Mouse (Mus musculus) limb, embryonic 13.5 days (tissue): Measurements from ENCODE around the gene Sfta2. TPM values are rescaled to one million over a fixed set of nuclear protein-coding genes. Genes with fewer than 3 reads are reported as not detected.

ENCODE experiments used
- ATAC-seq: fragments of 200-750 bp; cut with Nextera tagmentation; 2 replicates; pipeline ENCODE4 v1.8.0; 2017; ENCODE audit warnings: low read depth, moderate number of reproducible peaks, moderate TSS enrichment; ENCODE audit not compliant: low FRiP score
- H3K27ac ChIP-seq: fragments of 300-500 bp; sonication (generic); 2 replicates; pipeline ENCODE4 v1.5.1; 2015; ENCODE audit warnings: inconsistent platforms, mild to moderate bottlenecking, moderate library complexity
- H3K27me3 ChIP-seq: fragments of 300-500 bp; sonication (generic); 2 replicates; pipeline ENCODE4 v1.6.1; 2015; ENCODE audit warnings: mild to moderate bottlenecking, inconsistent platforms
- H3K36me3 ChIP-seq: fragments of 300-500 bp; sonication (generic); 2 replicates; pipeline ENCODE4 v1.6.1; 2015; ENCODE audit warnings: inconsistent platforms, mild to moderate bottlenecking, moderate library complexity
- H3K4me1 ChIP-seq: fragments of 300-500 bp; sonication (generic); 2 replicates; pipeline ENCODE4 v1.6.1; 2015; ENCODE audit warnings: inconsistent platforms
- H3K4me2 ChIP-seq: fragments of 300-500 bp; sonication (generic); replicated peaks from 2 replicates; pipeline ENCODE4 v1.6.1; 2015; ENCODE audit warnings: inconsistent platforms, mild to moderate bottlenecking, moderate library complexity
- H3K4me3 ChIP-seq: fragments of 300-500 bp; sonication (generic); 2 replicates; pipeline ENCODE4 v1.5.1; 2015; ENCODE audit warnings: moderate library complexity, mild to moderate bottlenecking, inconsistent platforms
- H3K9ac ChIP-seq: fragments of 300-500 bp; sonication (generic); 2 replicates; pipeline ENCODE4 v1.6.1; 2015; ENCODE audit warnings: mild to moderate bottlenecking, inconsistent platforms
- H3K9me3 ChIP-seq: fragments of 300-500 bp; sonication (generic); 2 replicates; pipeline ENCODE4 v1.6.1; 2016; ENCODE audit warnings: inconsistent platforms
- WGBS: fragments of 180-500 bp; shearing (Covaris S2); methylation state at CpG from one replicate; pipeline ENCODE4 v1.1.7; 2015; 5-methylcytosine and 5-hydroxymethylcytosine counted together
- polyA plus RNA-seq: library from polyadenylated mRNA; unstranded; fragments of >200 nt; fragmentation: Nextera tagmentation; extraction: Ambion mirVana; gene quantifications from 2 replicates; pipeline ENCODE4 v1.2.1, GENCODE M21; 2015

Sfta2 gene
- polyA plus RNA-seq, 1 experiment from 2014 or later = not detected

DNA sequence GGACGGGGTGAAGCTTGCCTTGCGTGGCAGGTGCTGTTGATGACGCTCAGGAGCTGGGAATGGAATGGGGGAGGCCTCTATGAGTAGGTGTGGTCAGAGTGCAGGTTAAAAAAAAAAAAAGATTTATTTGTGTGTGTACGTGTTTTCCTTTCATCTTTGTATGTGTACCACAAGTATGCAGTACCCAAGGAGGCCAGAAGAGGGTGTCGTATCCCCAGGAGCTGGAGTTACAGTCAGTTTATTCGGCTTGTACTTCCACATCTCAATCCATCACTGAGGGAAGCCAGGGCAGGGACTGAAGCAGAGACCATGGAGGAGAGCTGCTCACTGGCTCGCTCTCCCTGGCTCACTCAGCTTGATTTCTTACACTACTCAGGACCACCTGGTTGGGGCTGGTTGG is 29.9 kb upstream of the Sfta2 start:
- WGBS = 94% methylated on average over 7 of the region's 7 CpGs
- no peak overlapping the region for H3K4me2 ChIP-seq
- H3K9me3 ChIP-seq = no peaks in the 10 kb centered on the region
- no peak overlapping the region for H3K9ac ChIP-seq
- H3K36me3 ChIP-seq = no peaks in the 10 kb centered on the region
- H3K27ac ChIP-seq = no peak overlapping the region
- H3K27me3 ChIP-seq = peaks cover 52% of the 10 kb centered on the region
- H3K4me3 ChIP-seq = no peak overlapping the region
- ATAC-seq = no peak
- peaks cover 10% of the 10 kb centered on the region for H3K4me1 ChIP-seq

DNA sequence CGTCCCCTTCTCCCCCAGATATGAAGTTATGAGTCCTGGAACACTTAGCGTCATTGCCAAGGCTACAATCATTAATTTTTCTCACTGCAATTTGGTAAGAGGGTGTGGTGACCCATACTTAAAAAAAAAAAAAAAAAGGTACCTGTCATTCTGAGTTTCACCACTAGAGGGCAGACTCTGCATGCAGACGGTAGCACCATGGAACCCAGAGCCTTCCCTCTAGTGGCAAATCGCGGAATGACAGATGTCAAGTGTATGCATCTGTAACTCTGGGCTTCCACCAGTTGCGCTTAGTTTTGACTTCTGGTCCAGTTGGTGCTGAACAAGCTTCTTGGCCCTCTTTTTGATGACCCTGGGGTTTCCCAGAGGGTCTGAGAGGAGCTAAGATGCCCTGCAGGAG is 23.1 kb upstream of the Sfta2 start:
- H3K36me3 ChIP-seq = no peaks in the 10 kb centered on the region
- no peaks in the 10 kb centered on the region for H3K9me3 ChIP-seq
- H3K4me1 ChIP-seq = no peaks in the 10 kb centered on the region
- no peak for ATAC-seq
- no peak overlapping the region for H3K27ac ChIP-seq
- peaks cover 24% of the 10 kb centered on the region for H3K27me3 ChIP-seq
- H3K9ac ChIP-seq = no peak overlapping the region
- no peak overlapping the region for H3K4me3 ChIP-seq
- 19% methylated on average over 6 of the region's 6 CpGs for WGBS
- H3K4me2 ChIP-seq = no peak overlapping the region

DNA sequence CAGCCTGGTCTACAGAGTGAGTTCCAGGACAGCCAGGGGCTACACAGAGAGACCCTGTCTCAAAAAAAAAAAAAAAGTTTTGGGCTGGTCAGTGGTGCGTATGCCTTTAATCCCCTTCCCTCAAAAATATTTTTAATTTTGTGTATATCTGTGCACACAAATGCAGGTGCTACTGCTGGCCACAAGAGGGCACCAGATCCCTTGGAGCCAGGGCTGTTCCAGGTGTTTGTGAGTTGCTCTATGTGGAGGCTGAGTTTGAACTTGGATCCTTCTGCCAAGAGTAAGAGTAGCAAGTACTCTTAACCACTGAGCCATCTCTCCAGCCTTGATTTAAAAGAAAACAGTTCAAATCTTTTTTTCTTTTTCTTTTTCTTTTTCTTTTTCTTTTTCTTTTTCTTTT is 18.4 kb upstream of the Sfta2 start:
- Histone ChIP-seq H3K27ac (no peak overlapping the region), H3K9ac (no peak overlapping the region), H3K36me3 (no peaks in the 10 kb centered on the region), H3K27me3 (no peaks in the 10 kb centered on the region), H3K9me3 (peaks cover 3% of the 10 kb centered on the region; the same call in 1 of the 2 replicates), H3K4me2 (no peak overlapping the region), H3K4me3 (no peak overlapping the region), H3K4me1 (no peaks in the 10 kb centered on the region)
- 95% methylated on average over 1 of the region's 1 CpGs for WGBS
- ATAC-seq = no peak

DNA sequence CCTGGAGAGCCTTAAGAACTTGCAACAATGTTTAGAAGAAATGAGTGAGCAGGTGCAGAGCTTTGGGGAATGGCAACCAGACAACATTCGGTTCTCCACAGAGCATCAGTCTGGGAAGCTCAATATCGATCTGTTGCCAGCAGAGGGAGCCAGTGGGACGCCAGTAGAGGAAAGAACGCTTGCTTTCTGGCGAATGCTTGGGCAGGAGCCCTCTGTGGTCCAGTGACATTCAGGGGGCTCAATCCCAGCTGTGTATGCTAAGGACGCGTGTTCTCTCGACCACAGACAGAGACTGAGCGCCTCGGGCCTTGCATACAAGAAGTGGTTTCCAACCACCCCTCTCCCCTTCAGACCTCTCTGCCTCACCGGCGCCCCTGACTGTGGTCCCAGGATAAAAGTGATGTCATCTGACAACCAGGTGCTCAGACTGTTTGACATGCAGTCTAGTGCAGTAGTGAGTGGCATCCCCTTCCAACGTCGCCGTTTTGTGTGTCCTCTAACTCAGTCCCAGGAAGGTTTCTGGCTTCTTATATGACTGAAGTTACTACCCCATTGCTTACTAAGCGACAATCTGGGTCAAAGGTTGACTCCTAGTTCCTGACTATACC is 16.9 kb upstream of the Sfta2 start:
- Histone ChIP-seq H3K9me3 (peaks cover 3% of the 10 kb centered on the region; the same call in 1 of the 2 replicates), H3K27me3 (no peaks in the 10 kb centered on the region), H3K4me1 (no peaks in the 10 kb centered on the region), H3K4me2 (peak overlapping the region; percentile 47), H3K9ac (no peak overlapping the region), H3K27ac (no peak overlapping the region), H3K4me3 (no peak overlapping the region), H3K36me3 (no peaks in the 10 kb centered on the region)
- 20% methylated on average over 16 of the region's 16 CpGs for WGBS
- ATAC-seq = 0 out of 2 replicates have a peak, but pooled peaks have one; percentile 32

DNA sequence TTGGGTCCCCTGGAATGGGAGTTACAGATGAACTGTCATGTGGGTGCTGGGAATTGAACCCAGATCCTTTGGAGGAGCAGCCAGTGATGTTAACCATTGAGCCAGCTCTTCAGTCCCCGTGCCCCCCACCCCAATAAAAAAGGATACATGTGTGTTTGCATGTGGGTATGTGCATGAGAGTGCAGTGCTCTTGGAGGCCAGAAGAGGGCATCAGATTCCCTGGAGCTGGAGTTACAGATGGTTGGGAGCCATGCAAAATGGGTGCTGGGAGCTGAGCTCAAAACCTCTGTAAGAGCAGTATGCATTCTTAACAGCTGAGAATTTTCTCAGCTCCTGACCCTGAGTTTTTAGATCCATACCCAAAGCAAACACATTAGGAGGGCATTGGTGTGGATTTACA is 14.1 kb upstream of the Sfta2 start:
- Histone ChIP-seq H3K4me2 (no peak overlapping the region), H3K4me3 (no peak overlapping the region), H3K9me3 (peaks cover 3% of the 10 kb centered on the region; the same call in 1 of the 2 replicates), H3K27ac (no peak overlapping the region), H3K36me3 (no peaks in the 10 kb centered on the region), H3K4me1 (0 out of 2 replicates have a peak, but pooled peaks cover 5% of the 10 kb centered on the region), H3K9ac (no peak overlapping the region), H3K27me3 (0 out of 2 replicates have a peak, but pooled peaks cover 2% of the 10 kb centered on the region)
- WGBS = 74% methylated on average over 1 of the region's 1 CpGs
- no peak for ATAC-seq

DNA sequence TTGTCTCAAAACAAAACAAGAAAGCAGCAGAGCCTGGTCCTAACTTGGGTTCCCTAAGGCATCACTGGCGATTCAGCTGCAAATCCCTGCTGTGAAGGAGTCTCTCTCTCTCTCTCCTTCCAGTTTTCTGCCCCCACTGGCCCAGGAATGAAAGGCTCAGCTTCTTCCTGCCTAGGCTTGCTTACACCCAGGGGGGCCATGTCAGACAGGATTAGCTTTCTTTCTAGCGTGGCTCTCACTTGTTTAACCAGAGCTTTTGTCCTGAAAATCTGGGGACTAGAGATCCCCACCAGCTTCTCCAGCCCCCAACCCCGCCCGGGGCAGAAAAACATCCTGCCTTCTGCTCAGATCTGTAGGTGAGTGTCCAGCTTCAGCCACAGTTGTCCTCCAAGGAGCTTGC is 13.0 kb upstream of the Sfta2 start:
- Histone ChIP-seq H3K4me1 (0 out of 2 replicates have a peak, but pooled peaks cover 5% of the 10 kb centered on the region), H3K27ac (no peak overlapping the region), H3K36me3 (no peaks in the 10 kb centered on the region), H3K9me3 (peaks cover 3% of the 10 kb centered on the region; the same call in 1 of the 2 replicates), H3K4me2 (no peak overlapping the region), H3K9ac (no peak overlapping the region), H3K4me3 (no peak overlapping the region), H3K27me3 (0 out of 2 replicates have a peak, but pooled peaks cover 4% of the 10 kb centered on the region)
- WGBS = 41% methylated on average over 4 of the region's 4 CpGs
- ATAC-seq = no peak

DNA sequence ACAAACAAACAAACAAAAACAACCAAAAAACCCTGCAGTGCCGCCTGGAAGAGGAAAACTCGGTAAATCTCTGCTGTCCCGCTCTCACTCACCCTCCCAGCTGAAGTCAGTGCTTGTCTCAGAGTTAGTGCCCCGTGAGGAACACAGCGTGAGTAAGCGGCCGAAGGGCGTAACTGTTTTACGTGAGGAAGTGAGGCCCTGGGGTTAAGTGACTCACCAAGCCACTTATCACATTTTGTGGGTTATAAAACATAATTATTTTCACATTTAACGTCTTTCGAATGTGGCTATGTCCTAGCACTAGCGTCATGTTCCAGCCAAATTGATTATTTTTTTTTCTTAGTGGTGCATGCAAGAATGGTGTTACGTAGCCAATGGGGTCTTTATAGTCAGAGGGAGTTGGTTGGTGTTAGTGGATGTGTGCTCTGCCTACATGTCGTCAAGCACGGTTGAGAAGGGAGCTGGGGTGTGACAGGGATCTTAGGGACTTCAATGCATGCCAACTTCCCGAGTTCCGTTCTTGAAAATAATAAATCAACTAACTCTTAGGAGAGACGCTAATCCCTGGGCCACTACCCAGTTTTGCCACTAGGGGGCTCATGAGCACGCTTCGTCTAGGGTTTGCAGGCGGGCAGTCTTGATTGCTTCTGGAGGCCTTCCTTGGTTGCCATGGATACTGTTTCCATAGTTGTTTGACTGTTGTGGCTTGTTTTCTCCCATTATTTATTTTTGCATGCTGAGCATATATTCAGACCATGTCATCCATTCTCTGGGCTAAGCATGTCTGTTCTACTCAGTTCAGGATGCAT is 10.7 kb upstream of the Sfta2 start:
- WGBS = 34% methylated on average over 21 of the region's 21 CpGs
- peak overlapping the region; percentile 45 for H3K4me2 ChIP-seq
- peaks cover 3% of the 10 kb centered on the region; the same call in 1 of the 2 replicates for H3K9me3 ChIP-seq

DNA sequence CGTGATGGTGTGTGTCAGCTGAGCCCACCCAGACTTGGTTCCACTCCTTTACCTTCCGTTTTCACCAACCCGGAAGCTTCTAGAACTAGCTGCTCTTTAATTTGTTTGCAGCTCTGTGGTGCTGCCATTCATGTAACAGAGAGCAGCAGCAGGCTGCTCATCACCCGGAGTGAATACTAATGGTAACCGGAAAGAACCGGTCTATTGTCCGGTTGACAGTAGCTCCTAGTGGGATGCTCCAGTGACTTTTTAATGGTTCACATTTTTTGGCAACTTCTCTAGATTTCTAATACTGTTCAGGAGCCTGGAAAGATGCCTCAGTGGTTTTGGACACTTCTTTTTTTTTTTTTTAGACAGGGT is 10.2 kb upstream of the Sfta2 start:
- Histone ChIP-seq H3K27ac (no peak overlapping the region), H3K9ac (no peak overlapping the region), H3K4me3 (no peak overlapping the region), H3K27me3 (0 out of 2 replicates have a peak, but pooled peaks cover 4% of the 10 kb centered on the region), H3K4me2 (no peak overlapping the region), H3K9me3 (peaks cover 3% of the 10 kb centered on the region; the same call in 1 of the 2 replicates), H3K4me1 (0 out of 2 replicates have a peak, but pooled peaks cover 5% of the 10 kb centered on the region), H3K36me3 (no peaks in the 10 kb centered on the region)
- no peak for ATAC-seq
- 95% methylated on average over 7 of the region's 7 CpGs for WGBS

More for the DNA sequence above, 10.7 kb upstream of the Sfta2 start:
- peak; percentile 78 for ATAC-seq
- Histone ChIP-seq H3K9ac (no peak overlapping the region), H3K36me3 (no peaks in the 10 kb centered on the region), H3K27me3 (0 out of 2 replicates have a peak, but pooled peaks cover 4% of the 10 kb centered on the region), H3K4me3 (no peak overlapping the region), H3K27ac (no peak overlapping the region), H3K4me1 (0 out of 2 replicates have a peak, but pooled peaks cover 5% of the 10 kb centered on the region)

DNA sequence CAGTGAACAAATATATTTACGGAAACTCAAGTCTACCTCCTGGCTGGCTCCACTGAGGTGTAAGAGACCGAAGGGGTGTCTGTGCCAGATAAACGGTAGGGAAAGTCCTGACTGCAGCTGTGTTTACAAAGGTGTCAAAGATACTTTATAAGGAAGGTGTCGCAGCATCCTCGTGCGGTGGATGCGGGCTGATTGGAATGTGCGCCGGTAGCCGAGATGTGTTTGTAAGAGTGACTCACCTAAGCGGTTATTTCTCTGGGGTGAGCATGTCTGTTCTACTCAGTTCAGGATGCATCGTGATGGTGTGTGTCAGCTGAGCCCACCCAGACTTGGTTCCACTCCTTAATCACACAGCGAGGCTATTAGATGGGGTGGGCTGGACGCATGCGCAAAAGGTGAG is 9.6 kb upstream of the Sfta2 start:
- Histone ChIP-seq H3K4me3 (no peak overlapping the region), H3K27me3 (0 out of 2 replicates have a peak, but pooled peaks cover 4% of the 10 kb centered on the region), H3K9me3 (peaks cover 3% of the 10 kb centered on the region; the same call in 1 of the 2 replicates), H3K9ac (no peak overlapping the region), H3K27ac (no peak overlapping the region), H3K4me1 (0 out of 2 replicates have a peak, but pooled peaks cover 5% of the 10 kb centered on the region), H3K36me3 (no peaks in the 10 kb centered on the region), H3K4me2 (no peak overlapping the region)
- no peak for ATAC-seq
- 91% methylated on average over 15 of the region's 15 CpGs for WGBS

DNA sequence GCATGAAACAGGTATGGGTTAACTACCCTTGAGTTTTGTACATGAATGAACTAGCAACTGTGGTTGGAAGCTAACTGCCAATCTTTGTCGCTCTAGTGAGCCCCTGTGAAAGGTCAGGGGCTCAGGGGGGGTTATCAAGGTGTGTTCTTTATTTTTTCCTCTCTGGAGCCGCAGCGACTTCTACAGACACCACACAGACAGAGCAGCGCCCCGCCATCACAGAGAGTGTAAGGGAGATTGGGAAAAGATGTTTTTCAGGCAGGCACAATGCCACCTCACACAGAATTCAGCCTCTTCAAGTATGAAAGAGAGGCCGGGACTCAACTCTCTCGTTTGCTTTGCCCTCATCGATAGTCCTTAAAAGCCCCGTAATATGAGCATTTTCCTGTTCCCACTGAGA is 9.2 kb upstream of the Sfta2 start:
- no peak for ATAC-seq
- no peak overlapping the region for H3K4me2 ChIP-seq
- no peak overlapping the region for H3K9ac ChIP-seq
- H3K27me3 ChIP-seq = 0 out of 2 replicates have a peak, but pooled peaks cover 4% of the 10 kb centered on the region
- 82% methylated on average over 9 of the region's 9 CpGs for WGBS
- H3K36me3 ChIP-seq = no peaks in the 10 kb centered on the region
- H3K4me1 ChIP-seq = 0 out of 2 replicates have a peak, but pooled peaks cover 5% of the 10 kb centered on the region
- no peak overlapping the region for H3K4me3 ChIP-seq
- H3K27ac ChIP-seq = no peak overlapping the region
- H3K9me3 ChIP-seq = peaks cover 3% of the 10 kb centered on the region; the same call in 1 of the 2 replicates

DNA sequence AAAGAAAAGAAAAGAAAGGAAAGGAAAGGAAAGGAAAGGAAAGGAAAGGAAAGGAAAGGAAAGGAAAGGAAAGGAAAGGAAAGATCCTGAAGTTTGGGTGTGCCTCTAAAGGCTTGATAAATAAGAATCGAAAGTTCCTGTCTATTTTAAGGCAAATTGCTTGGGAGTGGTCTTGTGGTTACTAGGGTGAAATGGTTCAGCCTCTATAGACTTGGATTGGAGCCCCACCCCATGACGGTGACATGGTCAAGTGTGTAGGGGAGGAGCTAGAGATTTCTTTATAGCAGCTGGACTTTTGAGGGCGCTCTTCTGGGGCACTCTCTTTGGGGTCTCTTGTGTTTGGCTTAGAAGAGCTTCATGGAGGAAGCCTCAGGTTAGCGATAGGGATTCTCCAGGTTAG is 7.6 kb upstream of the Sfta2 start:
- H3K4me1 ChIP-seq = 0 out of 2 replicates have a peak, but pooled peaks cover 5% of the 10 kb centered on the region
- H3K27ac ChIP-seq = no peak overlapping the region
- H3K4me2 ChIP-seq = no peak overlapping the region
- H3K9me3 ChIP-seq = no peaks in the 10 kb centered on the region
- H3K4me3 ChIP-seq = no peak overlapping the region
- H3K27me3 ChIP-seq = 0 out of 2 replicates have a peak, but pooled peaks cover 4% of the 10 kb centered on the region
- H3K36me3 ChIP-seq = no peaks in the 10 kb centered on the region
- WGBS = 41% methylated on average over 4 of the region's 4 CpGs
- no peak for ATAC-seq
- no peak overlapping the region for H3K9ac ChIP-seq

DNA sequence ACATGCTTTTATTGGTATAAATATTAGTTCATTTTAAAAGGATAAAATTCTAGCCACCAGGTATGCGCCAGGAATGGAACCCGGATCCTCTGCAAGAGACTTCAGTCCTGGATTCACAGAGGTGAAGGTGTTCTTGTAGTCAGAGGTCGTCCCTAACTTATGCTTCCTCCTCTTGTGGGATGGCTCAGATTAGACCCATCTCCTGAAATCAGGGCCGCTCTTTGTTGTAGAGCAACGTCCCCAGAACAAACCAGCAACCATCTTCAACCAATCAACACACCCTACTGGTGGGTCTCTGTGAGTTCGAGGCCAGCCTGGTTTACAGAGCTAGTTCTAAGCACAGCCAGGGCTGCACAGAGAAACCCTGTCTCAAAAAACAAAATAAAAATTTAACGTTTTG is 6.9 kb upstream of the Sfta2 start:
- no peak for ATAC-seq
- 84% methylated on average over 7 of the region's 7 CpGs for WGBS
- Histone ChIP-seq H3K4me3 (no peak overlapping the region), H3K4me1 (0 out of 2 replicates have a peak, but pooled peaks cover 5% of the 10 kb centered on the region), H3K36me3 (no peaks in the 10 kb centered on the region), H3K4me2 (no peak overlapping the region), H3K27me3 (0 out of 2 replicates have a peak, but pooled peaks cover 4% of the 10 kb centered on the region), H3K9me3 (no peaks in the 10 kb centered on the region), H3K9ac (no peak overlapping the region), H3K27ac (no peak overlapping the region)
